Mouse (Mus musculus): ENCODE measurements around the gene Bfar. TPM values are rescaled to one million over a fixed set of nuclear protein-coding genes. Genes with fewer than 3 reads are reported as not detected.

Gene Bfar
- polyA plus RNA-seq, 1 experiment from 2014 or later, result 48.3 TPM

DNA sequence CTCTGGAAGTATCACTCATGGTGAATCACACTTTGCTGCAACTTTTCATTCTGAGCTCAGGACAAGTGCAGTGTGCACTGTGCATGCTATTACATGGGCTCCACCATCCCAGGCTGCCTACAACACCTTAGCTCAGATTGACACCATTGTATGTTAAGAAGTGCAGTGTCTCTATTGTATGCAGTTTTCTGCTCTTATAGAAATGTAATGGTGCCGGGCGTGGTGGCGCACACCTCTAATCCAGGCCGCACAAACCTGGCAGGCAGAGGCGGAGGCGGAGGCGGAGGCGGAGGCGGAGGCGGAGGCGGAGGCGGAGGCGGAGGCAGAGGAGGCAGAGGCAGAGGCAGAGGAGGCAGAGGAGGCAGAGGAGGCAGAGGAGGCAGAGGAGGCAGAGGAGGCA is 79.0 kb downstream of the Bfar start:
- H3K4me3 ChIP-seq, result no peak overlapping the region
- no peaks in the 10 kb centered on the region for H3K4me1 ChIP-seq
- H3K27ac ChIP-seq, result no peak overlapping the region
- no peak overlapping the region for H3K4me2 ChIP-seq (replicated peaks)
- no peak for ATAC-seq (ENCODE audit: insufficient number of reproducible peaks, insufficient read depth, low FRiP score, low TSS enrichment)
- no peak overlapping the region for H3K9ac ChIP-seq
- no peaks in the 10 kb centered on the region for H3K36me3 ChIP-seq
- WGBS, result 95% methylated on average over 13 of the region's 13 CpGs
- no peaks in the 10 kb centered on the region for H3K9me3 ChIP-seq
- 0 out of 2 replicates have a peak, but pooled peaks cover 7% of the 10 kb centered on the region for H3K27me3 ChIP-seq

Other genes with a start within 250 kb of the Bfar start
- 39.1 and 40.9 TPM in 2 replicates for gene Parn, start 3.7 kb upstream of the Bfar start, polyA plus RNA-seq (2016; fragmentation: Nextera tagmentation; extraction: Ambion mirVana)
- gene 3110001I22Rik, start 71 bp downstream of the Bfar start, polyA plus RNA-seq (2016; fragmentation: Nextera tagmentation; extraction: Ambion mirVana), result 6.9 and 8.0 TPM in 2 replicates
- not detected in 2 replicates for gene Pla2g10, start 59.1 kb downstream of the Bfar start, polyA plus RNA-seq (2016; fragmentation: Nextera tagmentation; extraction: Ambion mirVana)
- 82.6 and 83.0 TPM in 2 replicates for gene Rrn3, start 108.8 kb downstream of the Bfar start, polyA plus RNA-seq (2016; fragmentation: Nextera tagmentation; extraction: Ambion mirVana)
- gene Ntan1, start 147.0 kb downstream of the Bfar start, polyA plus RNA-seq (2016; fragmentation: Nextera tagmentation; extraction: Ambion mirVana), result 208 and 214 TPM in 2 replicates
- 96.6 and 103 TPM in 2 replicates for gene Pdxdc1, start 231.3 kb downstream of the Bfar start, polyA plus RNA-seq (2016; fragmentation: Nextera tagmentation; extraction: Ambion mirVana)
- gene Mpv17l, start 231.3 kb downstream of the Bfar start, polyA plus RNA-seq (2016; fragmentation: Nextera tagmentation; extraction: Ambion mirVana), result 3.7 and 4.1 TPM in 2 replicates